Mouse (Mus musculus): Measurements from ENCODE around the gene Ppl. TPM values are rescaled to one million over a fixed set of nuclear protein-coding genes. Genes with fewer than 3 reads are reported as not detected.

The Ppl gene
- polyA plus RNA-seq, 1 experiment from 2014 or later: 1.6 TPM

DNA sequence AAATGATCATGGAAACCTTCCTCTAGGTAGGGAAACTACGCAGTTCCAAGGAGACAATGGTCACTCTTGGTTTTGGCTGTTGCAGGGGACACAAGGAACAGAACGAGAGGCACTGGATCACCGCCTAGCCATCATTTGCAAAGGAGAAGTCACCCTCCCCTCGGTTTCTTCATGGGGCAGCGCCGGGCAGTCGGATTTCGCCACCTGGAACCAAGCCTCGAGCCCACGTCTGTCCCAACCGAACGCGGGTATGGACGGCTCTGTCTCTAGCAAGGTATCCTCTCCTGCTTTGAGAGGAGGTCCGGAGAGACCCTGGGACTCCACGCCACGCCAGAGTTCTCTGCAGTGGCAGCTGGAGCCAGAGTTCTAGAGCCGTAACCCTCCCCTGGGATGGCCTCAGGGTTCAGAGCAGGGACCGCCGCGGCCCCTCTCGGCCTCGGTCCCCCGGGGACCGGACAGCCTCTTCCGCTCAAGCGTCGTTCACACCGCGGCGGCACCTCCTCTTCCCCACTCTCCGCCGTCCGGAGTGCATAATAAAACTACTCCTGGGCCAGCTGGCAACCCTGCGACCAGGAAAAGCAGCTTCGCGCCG lies 82.9 kb downstream of the Ppl start:
- no peak for DNase-seq (ENCODE audit: low spot score)
- H3K36me3 ChIP-seq (ENCODE audit: control insufficient read depth, insufficient read depth, low read length): peaks cover 9% of the 10 kb centered on the region

DNA sequence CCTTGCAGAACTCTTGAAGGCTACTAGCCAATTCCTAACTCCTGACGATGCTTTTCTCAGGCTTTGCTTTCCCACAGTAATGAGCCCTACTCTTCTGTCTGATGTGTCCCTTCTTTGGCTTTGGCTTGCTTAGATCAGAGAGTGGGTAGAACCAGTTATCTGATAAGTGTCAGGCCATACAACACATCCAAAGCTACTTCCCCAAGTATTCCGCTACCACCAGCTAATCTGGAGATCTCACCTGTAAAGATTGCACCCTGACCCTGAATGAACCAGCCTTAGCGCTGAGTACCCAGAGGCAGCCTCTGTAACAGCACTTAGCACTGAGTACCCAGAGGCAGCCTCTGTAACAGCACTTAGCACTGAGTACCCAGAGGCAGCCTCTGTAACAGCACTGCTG lies 86.9 kb downstream of the Ppl start:
- no peaks in the 10 kb centered on the region for H3K9me3 ChIP-seq (ENCODE audit: control insufficient read depth, low read length)
- WGBS: 96% methylated on average over 3 of the region's 3 CpGs
- H3K27ac ChIP-seq (replicated peaks; ENCODE audit: low read depth, low read length): no peak overlapping the region
- no peak overlapping the region for H3K4me3 ChIP-seq (ENCODE audit: low read depth, low read length)
- H3K9ac ChIP-seq (ENCODE audit: low read length): no peak overlapping the region
- peaks cover 4% of the 10 kb centered on the region; the same call in 1 of the 2 replicates for H3K4me1 ChIP-seq (ENCODE audit: control insufficient read depth, insufficient read depth, low read length)
- peaks cover 14% of the 10 kb centered on the region for H3K36me3 ChIP-seq (ENCODE audit: control insufficient read depth, insufficient read depth, low read length)
- H3K4me2 ChIP-seq (ENCODE audit: low read depth, severe bottlenecking): no peak overlapping the region
- DNase-seq (ENCODE audit: low spot score): no peak
- no peaks in the 10 kb centered on the region for H3K27me3 ChIP-seq (ENCODE audit: control insufficient read depth, insufficient read depth, low read length)
- no peak for ATAC-seq (ENCODE audit: insufficient number of reproducible peaks, low FRiP score, low TSS enrichment, low read depth)

More for the DNA sequence above, 82.9 kb downstream of the Ppl start:
- H3K27me3 ChIP-seq (ENCODE audit: control insufficient read depth, insufficient read depth, low read length): no peaks in the 10 kb centered on the region
- peak overlapping the region; percentile 92 for H3K9ac ChIP-seq (ENCODE audit: low read length)
- H3K4me2 ChIP-seq (ENCODE audit: low read depth, severe bottlenecking): peak overlapping the region; percentile 86
- no peaks in the 10 kb centered on the region for H3K9me3 ChIP-seq (ENCODE audit: control insufficient read depth, low read length)
- H3K4me1 ChIP-seq (ENCODE audit: control insufficient read depth, insufficient read depth, low read length): peaks cover 4% of the 10 kb centered on the region; the same call in 1 of the 2 replicates
- peak overlapping the region; percentile 88 for H3K4me3 ChIP-seq (ENCODE audit: low read depth, low read length)
- peak overlapping the region; percentile 65; the same call in 1 of the 2 replicates for H3K27ac ChIP-seq (replicated peaks; ENCODE audit: low read depth, low read length)
- 0% methylated on average over 38 of the region's 38 CpGs for WGBS
- peak; percentile 53; the same call in 1 of the 2 replicates for ATAC-seq (ENCODE audit: insufficient number of reproducible peaks, low FRiP score, low TSS enrichment, low read depth)

- H3K9ac ChIP-seq (ENCODE audit: low read length): no peak overlapping the region
- H3K27me3 ChIP-seq (ENCODE audit: control insufficient read depth, insufficient read depth, low read length): no peaks in the 10 kb centered on the region
- H3K4me2 ChIP-seq (ENCODE audit: low read depth, severe bottlenecking): no peak overlapping the region
- H3K4me1 ChIP-seq (ENCODE audit: control insufficient read depth, insufficient read depth, low read length): no peaks in the 10 kb centered on the region
- H3K4me3 ChIP-seq (ENCODE audit: low read depth, low read length): no peak overlapping the region
- WGBS: 93% methylated on average over 5 of the region's 5 CpGs
- no peak for DNase-seq (ENCODE audit: low spot score)
- peaks cover 44% of the 10 kb centered on the region for H3K36me3 ChIP-seq (ENCODE audit: control insufficient read depth, insufficient read depth, low read length)
- H3K9me3 ChIP-seq (ENCODE audit: control insufficient read depth, low read length): no peaks in the 10 kb centered on the region
- no peak for ATAC-seq (ENCODE audit: insufficient number of reproducible peaks, low FRiP score, low TSS enrichment, low read depth)
- no peak overlapping the region for H3K27ac ChIP-seq (replicated peaks; ENCODE audit: low read depth, low read length)
Observed at GRCm38 (mm10) chr16:5036649-5037234, 95.5 kb downstream of the Ppl start.

Other genes with a start within 250 kb of the Ppl start
- gene Mgrn1, start 246.2 kb downstream of the Ppl start, polyA plus RNA-seq (2014; fragmentation: Nextera tagmentation; extraction: Ambion mirVana): 79.3 and 79.6 TPM in 2 replicates
- 163 and 172 TPM in 2 replicates for gene Nudt16l1, start 193.7 kb downstream of the Ppl start, polyA plus RNA-seq (2014; fragmentation: Nextera tagmentation; extraction: Ambion mirVana)
- gene Anks3, start 168.2 kb downstream of the Ppl start, polyA plus RNA-seq (2014; fragmentation: Nextera tagmentation; extraction: Ambion mirVana): 41.0 and 41.2 TPM in 2 replicates
- gene Sept12, start 134.6 kb downstream of the Ppl start, polyA plus RNA-seq (2014; fragmentation: Nextera tagmentation; extraction: Ambion mirVana): not detected in 2 replicates
- 0.76 and 3.4 TPM in 2 replicates for gene Smim22, start 125.1 kb downstream of the Ppl start, polyA plus RNA-seq (2014; fragmentation: Nextera tagmentation; extraction: Ambion mirVana)
- 67.7 and 70.8 TPM in 2 replicates for gene Rogdi, start 118.9 kb downstream of the Ppl start, polyA plus RNA-seq (2014; fragmentation: Nextera tagmentation; extraction: Ambion mirVana)
- gene Glyr1, start 82.6 kb downstream of the Ppl start, polyA plus RNA-seq (2014; fragmentation: Nextera tagmentation; extraction: Ambion mirVana): 122 and 148 TPM in 2 replicates
- gene Ubn1, start 82.4 kb downstream of the Ppl start, polyA plus RNA-seq (2014; fragmentation: Nextera tagmentation; extraction: Ambion mirVana): 25.1 and 25.9 TPM in 2 replicates
- not detected in 2 replicates for gene Sec14l5, start 14.7 kb upstream of the Ppl start, polyA plus RNA-seq (2014; fragmentation: Nextera tagmentation; extraction: Ambion mirVana)
- gene Nagpa, start 71.6 kb upstream of the Ppl start, polyA plus RNA-seq (2014; fragmentation: Nextera tagmentation; extraction: Ambion mirVana): 16.6 and 16.9 TPM in 2 replicates
- gene AU021092, start 89.9 kb upstream of the Ppl start, polyA plus RNA-seq (2014; fragmentation: Nextera tagmentation; extraction: Ambion mirVana): 1.5 and 1.6 TPM in 2 replicates
- 24.7 and 26.1 TPM in 2 replicates for gene Alg1, start 101.2 kb upstream of the Ppl start, polyA plus RNA-seq (2014; fragmentation: Nextera tagmentation; extraction: Ambion mirVana)
- 14.5 and 15.8 TPM in 2 replicates for gene Eef2kmt, start 123.6 kb upstream of the Ppl start, polyA plus RNA-seq (2014; fragmentation: Nextera tagmentation; extraction: Ambion mirVana)

All from limb, embryonic 11.5 days (tissue).